Mouse (Mus musculus): ENCODE measurements around the gene Nr5a1. TPM values are rescaled to one million over a fixed set of nuclear protein-coding genes. Genes with fewer than 3 reads are reported as not detected.

Nr5a1 gene
- total RNA-seq (2012; rRNA removed), result 0.04 TPM in 1 of 2 replicates, not detected in the other
- not detected in 2 replicates for total RNA-seq (2014; rRNA removed)
- polyA plus RNA-seq (2012; ENCODE audit: insufficient read length, low read depth), result not detected in 2 replicates

- no peak for DNase-seq (ENCODE audit: extremely low read depth)
- H3K9me3 ChIP-seq (replicated peaks; ENCODE audit: low read length), result peaks cover 25% of the 10 kb centered on the region
- dilution Hi-C loops (cut with MboI; ENCODE audit: extremely low pct_ligation_motif_present, extremely low pct_unique_long_range_greater_than_20kb, low sequenced_read_pairs) (no loop called here), in situ Hi-C loops (cut with MboI; ENCODE audit: low pct_ligation_motif_present, low pct_unique_long_range_greater_than_20kb, low sequenced_read_pairs) (no loop called here)
- no peaks in the 10 kb centered on the region for H3K27me3 ChIP-seq (replicated peaks)
- no peak within 1 kb of the TSS for H3K4me2 ChIP-seq (ENCODE audit: insufficient read depth, low read depth, poor library complexity, severe bottlenecking)
- no peaks in the 10 kb centered on the region for H3K36me3 ChIP-seq (replicated peaks in 1 of 2; ENCODE audit: control insufficient read depth in 1 of 2, insufficient read depth in 1 of 2, low read length in 1 of 2)
- TF ChIP-seq ZNF384 (IDR thresholded peaks at IDR 0.05; ENCODE audit: low read depth, low read length), result no peak
- no peak for TF ChIP-seq PAX5 (IDR thresholded peaks at IDR 0.05; ENCODE audit: low read length)
- TF ChIP-seq ZMIZ1 (IDR thresholded peaks at IDR 0.05; ENCODE audit: low read depth, low read length), result no peak
- no peak for TF ChIP-seq UBTF (IDR thresholded peaks at IDR 0.05; ENCODE audit: low read depth, low read length)
- TF ChIP-seq SMC3 (IDR thresholded peaks at IDR 0.05; ENCODE audit: low read depth, low read length), result no peak
- no peak for TF ChIP-seq JUND (conservative IDR thresholded peaks at IDR 0.05; ENCODE audit: low read depth, low read length)
- TF ChIP-seq EP300 (IDR thresholded peaks at IDR 0.05; ENCODE audit: low read length), result no peak
- TF ChIP-seq POLR2AphosphoS2 (IDR thresholded peaks at IDR 0.05; ENCODE audit: low read depth, low read length), result no peak
- TF ChIP-seq MYC (IDR thresholded peaks at IDR 0.05; ENCODE audit: low read depth, low read length), result no peak
- no peak for TF ChIP-seq USF2 (conservative IDR thresholded peaks at IDR 0.05; ENCODE audit: low read depth, low read length)
- no peak for TF ChIP-seq HCFC1 (IDR thresholded peaks at IDR 0.05; ENCODE audit: low read depth, low read length)
- TF ChIP-seq MEF2A (IDR thresholded peaks at IDR 0.05; ENCODE audit: borderline replicate concordance, low read depth, low read length), result no peak
- no peak for TF ChIP-seq POLR2A (IDR thresholded peaks at IDR 0.05; ENCODE audit: low read depth, low read length)
- TF ChIP-seq NRF1 (IDR thresholded peaks at IDR 0.05; ENCODE audit: low read depth, low read length), result no peak
- H3K79me2 ChIP-seq (replicated peaks; ENCODE audit: control insufficient read depth, extremely low read depth, insufficient read depth, poor library complexity, severe bottlenecking), result no peaks in the 10 kb centered on the region
- no peak within 1 kb of the TSS for H3K27ac ChIP-seq (ENCODE audit: insufficient read depth, low read depth)
- H3K4me3 ChIP-seq (replicated peaks in 1 of 3; ENCODE audit: low read depth in 2 of 3, low read length in 2 of 3, poor library complexity in 1 of 3), result no peak within 1 kb of the TSS
- no peak within 1 kb of the TSS for H3K9ac ChIP-seq (ENCODE audit: insufficient read depth, low read depth)
- no peaks in the 10 kb centered on the region for H3K4me1 ChIP-seq (ENCODE audit: control insufficient read depth in 1 of 2, insufficient read depth in 2 of 2)
Observed at GRCm38 (mm10) chr2:38714324-38714723, at the start of gene Nr5a1. Gene Nr5a1 (minus strand): TSS chr2:38714542.

DNA sequence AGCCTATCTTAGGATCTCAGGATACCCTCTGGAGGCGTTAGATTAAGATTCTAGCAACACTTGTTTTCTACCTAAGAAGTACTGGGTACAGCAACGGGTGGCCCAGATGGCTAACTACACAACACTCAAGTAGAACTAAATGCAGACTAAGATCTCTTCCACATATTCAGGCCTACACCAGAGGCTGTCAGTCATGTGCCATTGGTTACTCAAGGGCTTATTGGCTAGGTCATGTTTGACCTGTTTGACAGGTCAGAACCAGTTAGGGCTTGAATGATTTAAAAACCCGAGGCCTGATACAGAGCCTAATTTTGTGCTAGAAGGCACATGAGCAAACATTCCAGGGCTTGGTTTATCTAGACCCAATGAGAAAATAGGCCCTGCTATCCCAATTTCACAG lies 25.5 kb upstream of the Nr5a1 start:
- no peaks in the 10 kb centered on the region for H3K9me3 ChIP-seq (replicated peaks; ENCODE audit: low read length)

More for the DNA sequence above, 25.5 kb upstream of the Nr5a1 start:
- Histone ChIP-seq H3K4me3 (replicated peaks in 1 of 3; ENCODE audit: low read depth in 2 of 3, low read length in 2 of 3, poor library complexity in 1 of 3) (no peak overlapping the region), H3K27me3 (replicated peaks) (no peaks in the 10 kb centered on the region), H3K4me2 (ENCODE audit: insufficient read depth, low read depth, poor library complexity, severe bottlenecking) (no peak overlapping the region), H3K36me3 (replicated peaks in 1 of 2; ENCODE audit: control insufficient read depth in 1 of 2, insufficient read depth in 1 of 2, low read length in 1 of 2) (peaks cover 0 to 27% of the 10 kb centered on the region in 2 experiments), H3K79me2 (replicated peaks; ENCODE audit: control insufficient read depth, extremely low read depth, insufficient read depth, poor library complexity, severe bottlenecking) (no peaks in the 10 kb centered on the region), H3K27ac (ENCODE audit: insufficient read depth, low read depth) (no peak overlapping the region), H3K4me1 (ENCODE audit: control insufficient read depth in 1 of 2, insufficient read depth in 2 of 2) (peaks cover 0 to 18% of the 10 kb centered on the region in 2 experiments; a peak in 3 of 4 replicates), H3K9ac (ENCODE audit: insufficient read depth, low read depth) (no peak overlapping the region)
- dilution Hi-C loops (cut with MboI; ENCODE audit: extremely low pct_ligation_motif_present, extremely low pct_unique_long_range_greater_than_20kb, low sequenced_read_pairs) (no loop called here), in situ Hi-C loops (cut with MboI; ENCODE audit: low pct_ligation_motif_present, low pct_unique_long_range_greater_than_20kb, low sequenced_read_pairs) (no loop called here)
- DNase-seq (ENCODE audit: extremely low read depth), result no peak
- TF ChIP-seq CHD2 (IDR thresholded peaks at IDR 0.05; ENCODE audit: low read length) (no peak), MYC (IDR thresholded peaks at IDR 0.05; ENCODE audit: low read depth, low read length) (no peak), POLR2AphosphoS2 (IDR thresholded peaks at IDR 0.05; ENCODE audit: low read depth, low read length) (no peak), EP300 (IDR thresholded peaks at IDR 0.05; ENCODE audit: low read length) (no peak), ZC3H11A (IDR thresholded peaks at IDR 0.05; ENCODE audit: low read depth, low read length) (no peak), ETS1 (conservative IDR thresholded peaks at IDR 0.05; ENCODE audit: low read depth, low read length) (no peak), JUND (conservative IDR thresholded peaks at IDR 0.05; ENCODE audit: low read depth, low read length) (no peak), ZNF384 (IDR thresholded peaks at IDR 0.05; ENCODE audit: low read depth, low read length) (no peak), BHLHE40 (IDR thresholded peaks at IDR 0.05; ENCODE audit: low read depth, low read length) (no peak), NELFE (IDR thresholded peaks at IDR 0.05; ENCODE audit: low read depth, low read length) (no peak), ELF1 (IDR thresholded peaks at IDR 0.05; ENCODE audit: low read depth, low read length) (no peak), IRF4 (IDR thresholded peaks at IDR 0.05; ENCODE audit: low read depth, low read length) (no peak), JUN (IDR thresholded peaks at IDR 0.05; ENCODE audit: insufficient read depth, low read depth, low read length) (no peak), HCFC1 (IDR thresholded peaks at IDR 0.05; ENCODE audit: low read depth, low read length) (no peak), MAFK (IDR thresholded peaks at IDR 0.05; ENCODE audit: insufficient replicate concordance, low read length) (no peak), SMC3 (IDR thresholded peaks at IDR 0.05; ENCODE audit: low read depth, low read length) (no peak)
